Mouse (Mus musculus): ENCODE data around the gene Nags.
"Not testable (repeated sequence)": the region's sequence is repeated elsewhere in the genome, so short reads cannot be mapped to it uniquely, and the experiment has no call there.

GRCm38 (mm10) chr11:102158024-102158423, 12.7 kb downstream of the Nags start:
- not testable (repeated sequence) for TF ChIP-seq CTCF, EP300 (IDR thresholded peaks at IDR 0.05; ENCODE audit: low read depth)
